Mouse (Mus musculus): ENCODE results near the gene Slc27a2. TPM values are rescaled to one million over a fixed set of nuclear protein-coding genes. Genes with fewer than 3 reads are reported as not detected.

Gene Slc27a2
- polyA plus RNA-seq, 2 experiments = 0.29 to 0.94 TPM

DNA sequence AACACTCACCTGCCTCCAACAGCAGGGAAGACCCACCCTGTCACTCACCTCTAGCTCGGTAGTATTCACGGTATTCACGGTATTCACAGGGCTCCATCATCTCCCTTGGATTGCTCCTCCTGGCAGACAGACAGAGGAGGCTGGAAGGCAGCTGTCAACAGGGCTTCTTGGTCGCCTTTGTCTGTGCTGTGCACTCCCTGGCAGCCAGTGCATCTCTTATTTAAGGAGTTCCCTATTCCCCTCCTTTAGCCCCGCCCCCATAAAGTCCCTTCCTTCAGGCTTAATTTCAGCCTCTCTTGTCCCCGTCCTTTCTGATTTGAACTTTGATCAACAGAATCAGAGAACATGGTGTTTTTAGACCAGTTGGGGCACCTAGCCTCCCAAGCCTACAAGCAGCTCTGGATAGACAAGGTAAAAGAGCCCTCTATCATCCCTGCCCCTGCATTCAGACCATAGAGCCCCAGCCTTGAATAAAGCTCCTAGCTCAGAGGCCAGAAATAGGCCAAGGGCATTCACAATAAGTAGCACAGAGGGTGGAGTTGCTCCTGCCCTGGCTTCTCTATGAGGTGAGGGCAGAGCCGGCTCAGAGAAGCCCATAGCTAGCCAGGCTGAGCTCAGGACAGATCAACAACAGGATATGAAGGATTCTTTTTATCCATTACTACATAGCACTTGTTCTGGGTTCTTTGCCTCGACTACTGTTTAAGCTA, 66.4 kb downstream of the Slc27a2 start:
- no peaks in the 10 kb centered on the region for H3K27me3 ChIP-seq (ENCODE audit: control insufficient read depth, insufficient read depth, low read length)
- no peak overlapping the region for H3K4me2 ChIP-seq (replicated peaks; ENCODE audit: low read depth, low read length, severe bottlenecking)
- no peaks in the 10 kb centered on the region for H3K9me3 ChIP-seq (ENCODE audit: control insufficient read depth, low read length)
- no peaks in the 10 kb centered on the region for H3K4me1 ChIP-seq (ENCODE audit: control insufficient read depth, insufficient read depth, low read length)
- ATAC-seq (ENCODE audit: low FRiP score, low read depth) = no peak
- 31% methylated on average over 8 of the region's 8 CpGs for WGBS
- no peak for TF ChIP-seq POLR2A (IDR thresholded peaks at IDR 0.05; ENCODE audit: borderline replicate concordance, extremely low read depth, insufficient read depth, insufficient read length)
- no peak overlapping the region for H3K4me3 ChIP-seq (replicated peaks; ENCODE audit: low read length)
- no peaks in the 10 kb centered on the region for H3K36me3 ChIP-seq (ENCODE audit: control insufficient read depth, insufficient read depth, low read length)
- H3K27ac ChIP-seq (replicated peaks; ENCODE audit: low read depth, low read length) = no peak overlapping the region
- no peak overlapping the region for H3K9ac ChIP-seq (ENCODE audit: low read depth, low read length, severe bottlenecking)
- DNase-seq (ENCODE audit: low spot score) = no peak

GRCm38 (mm10) chr2:126619249-126619704, 67.1 kb downstream of the Slc27a2 start, which contains the start of gene Hdc:
Gene Hdc, minus strand, starts transcription at chr2:126619299.
- Histone ChIP-seq H3K27me3 (ENCODE audit: control insufficient read depth, insufficient read depth, low read length) (no peaks in the 10 kb centered on the region), H3K36me3 (ENCODE audit: control insufficient read depth, insufficient read depth, low read length) (no peaks in the 10 kb centered on the region), H3K4me2 (replicated peaks; ENCODE audit: low read depth, low read length, severe bottlenecking) (no peak within 1 kb of the TSS), H3K4me1 (ENCODE audit: control insufficient read depth, insufficient read depth, low read length) (no peaks in the 10 kb centered on the region), H3K27ac (replicated peaks; ENCODE audit: low read depth, low read length) (no peak within 1 kb of the TSS), H3K9me3 (ENCODE audit: control insufficient read depth, low read length) (no peaks in the 10 kb centered on the region), H3K4me3 (replicated peaks; ENCODE audit: low read length) (no peak within 1 kb of the TSS), H3K9ac (ENCODE audit: low read depth, low read length, severe bottlenecking) (no peak within 1 kb of the TSS)
- TF ChIP-seq POLR2A (IDR thresholded peaks at IDR 0.05; ENCODE audit: borderline replicate concordance, extremely low read depth, insufficient read depth, insufficient read length) = no peak
- 90% methylated on average over 14 of the region's 14 CpGs for WGBS
- no peak for ATAC-seq (ENCODE audit: low FRiP score, low read depth)
- DNase-seq (ENCODE audit: low spot score) = no peak

DNA sequence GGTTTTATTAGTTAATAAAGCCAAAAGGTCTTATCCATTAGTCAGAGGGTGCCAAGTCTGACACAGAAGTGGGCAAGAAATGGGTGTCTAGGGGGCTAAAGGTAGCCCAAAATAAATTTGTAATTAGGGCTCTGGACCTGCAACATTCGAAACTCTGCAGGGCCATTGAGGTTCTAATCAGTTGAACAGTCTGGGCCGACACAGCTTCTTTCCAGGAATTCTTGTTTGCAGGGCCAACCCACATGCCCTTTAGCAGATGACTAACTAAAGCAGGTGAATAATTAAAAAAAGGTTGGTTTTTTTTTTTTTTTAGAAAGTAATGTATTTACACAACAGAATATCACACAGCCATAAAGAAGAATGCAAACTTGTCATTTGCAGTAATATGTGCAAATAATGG, 70.2 kb downstream of the Slc27a2 start:
- 73% methylated on average over 2 of the region's 2 CpGs for WGBS
- DNase-seq (ENCODE audit: low spot score) (no peak), ATAC-seq (ENCODE audit: low FRiP score, low read depth) (no peak)
- Histone ChIP-seq H3K4me3 (replicated peaks; ENCODE audit: low read length) (no peak overlapping the region), H3K4me1 (ENCODE audit: control insufficient read depth, insufficient read depth, low read length) (no peaks in the 10 kb centered on the region), H3K9ac (ENCODE audit: low read depth, low read length, severe bottlenecking) (no peak overlapping the region), H3K9me3 (ENCODE audit: control insufficient read depth, low read length) (no peaks in the 10 kb centered on the region), H3K36me3 (ENCODE audit: control insufficient read depth, insufficient read depth, low read length) (no peaks in the 10 kb centered on the region), H3K4me2 (replicated peaks; ENCODE audit: low read depth, low read length, severe bottlenecking) (no peak overlapping the region), H3K27me3 (ENCODE audit: control insufficient read depth, insufficient read depth, low read length) (no peaks in the 10 kb centered on the region), H3K27ac (replicated peaks; ENCODE audit: low read depth, low read length) (no peak overlapping the region)
- no peak for TF ChIP-seq POLR2A (IDR thresholded peaks at IDR 0.05; ENCODE audit: borderline replicate concordance, extremely low read depth, insufficient read depth, insufficient read length)

DNA sequence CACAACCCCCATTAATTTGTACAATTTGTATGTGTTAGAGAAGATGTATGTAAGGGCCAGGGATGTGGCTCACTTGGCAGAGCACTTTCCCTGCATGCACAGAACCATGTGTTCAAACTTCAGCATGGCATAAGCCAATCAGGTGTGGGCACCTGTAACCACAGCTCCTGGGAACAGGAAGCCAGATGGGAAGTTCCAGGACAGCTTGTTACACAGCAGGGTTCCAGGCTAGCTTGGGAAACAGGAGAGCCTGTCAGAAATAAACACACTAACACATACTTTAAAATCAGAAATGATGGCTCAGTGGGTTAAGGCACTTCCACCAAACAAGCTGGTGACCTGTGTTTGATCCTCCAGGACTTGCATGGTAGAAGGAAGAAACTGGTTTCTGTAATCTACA, 70.9 kb downstream of the Slc27a2 start:
- ATAC-seq (ENCODE audit: low FRiP score, low read depth) (no peak), DNase-seq (ENCODE audit: low spot score) (no peak)
- Histone ChIP-seq H3K4me3 (replicated peaks; ENCODE audit: low read length) (no peak overlapping the region), H3K4me2 (replicated peaks; ENCODE audit: low read depth, low read length, severe bottlenecking) (no peak overlapping the region), H3K36me3 (ENCODE audit: control insufficient read depth, insufficient read depth, low read length) (no peaks in the 10 kb centered on the region), H3K27me3 (ENCODE audit: control insufficient read depth, insufficient read depth, low read length) (no peaks in the 10 kb centered on the region), H3K9me3 (ENCODE audit: control insufficient read depth, low read length) (no peaks in the 10 kb centered on the region), H3K27ac (replicated peaks; ENCODE audit: low read depth, low read length) (no peak overlapping the region), H3K4me1 (ENCODE audit: control insufficient read depth, insufficient read depth, low read length) (peaks cover 6% of the 10 kb centered on the region), H3K9ac (ENCODE audit: low read depth, low read length, severe bottlenecking) (no peak overlapping the region)
- TF ChIP-seq POLR2A (IDR thresholded peaks at IDR 0.05; ENCODE audit: borderline replicate concordance, extremely low read depth, insufficient read depth, insufficient read length) = no peak

DNA sequence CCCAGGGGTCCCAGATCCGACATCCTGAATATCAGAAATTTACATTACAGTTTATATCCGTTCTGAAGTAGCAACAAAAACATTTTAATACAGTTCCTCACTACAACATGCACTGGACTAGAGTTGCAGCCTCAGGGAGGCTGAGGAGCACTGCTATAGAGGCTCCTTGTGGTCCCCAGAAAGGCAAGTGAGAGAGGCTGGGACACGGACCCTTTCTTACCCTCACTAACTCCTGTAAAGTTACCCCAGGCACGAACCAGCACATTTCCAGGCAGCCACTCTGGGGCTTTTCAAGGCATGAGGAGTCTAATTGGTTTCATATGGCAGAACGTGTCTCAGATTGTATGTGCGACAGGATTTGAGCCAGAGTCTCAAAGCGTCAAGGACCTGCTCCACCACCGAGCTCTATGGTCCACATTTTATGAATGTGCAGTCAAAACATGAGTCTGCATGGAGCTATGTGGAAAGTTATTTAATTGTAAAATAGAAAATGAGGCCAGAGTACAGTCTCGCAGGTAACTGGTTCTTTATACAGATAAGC, 76.3 kb downstream of the Slc27a2 start:
- no peak for TF ChIP-seq POLR2A (IDR thresholded peaks at IDR 0.05; ENCODE audit: borderline replicate concordance, extremely low read depth, insufficient read depth, insufficient read length)
- 25% methylated on average over 9 of the region's 9 CpGs for whole genome bisulfite sequencing
- Histone ChIP-seq H3K4me2 (replicated peaks; ENCODE audit: low read depth, low read length, severe bottlenecking) (0 out of 2 replicates have a peak overlapping the region, but pooled peaks have one; percentile 17), H3K9ac (ENCODE audit: low read depth, low read length, severe bottlenecking) (no peak overlapping the region), H3K27ac (replicated peaks; ENCODE audit: low read depth, low read length) (0 out of 2 replicates have a peak overlapping the region, but pooled peaks have one; percentile 44), H3K9me3 (ENCODE audit: control insufficient read depth, low read length) (no peaks in the 10 kb centered on the region), H3K36me3 (ENCODE audit: control insufficient read depth, insufficient read depth, low read length) (peaks cover 9% of the 10 kb centered on the region; the same call in 1 of the 2 replicates), H3K4me3 (replicated peaks; ENCODE audit: low read length) (no peak overlapping the region), H3K4me1 (ENCODE audit: control insufficient read depth, insufficient read depth, low read length) (peaks cover 18% of the 10 kb centered on the region), H3K27me3 (ENCODE audit: control insufficient read depth, insufficient read depth, low read length) (no peaks in the 10 kb centered on the region)
- DNase-seq (ENCODE audit: low spot score) (peak; percentile 37), ATAC-seq (ENCODE audit: low FRiP score, low read depth) (peak; percentile 54)
